Mouse (Mus musculus): ENCODE results near the gene 4921539E11Rik. TPM values are rescaled to one million over a fixed set of nuclear protein-coding genes. Genes with fewer than 3 reads are reported as not detected.

4921539E11Rik gene
- not detected for total RNA-seq (2021)

DNA sequence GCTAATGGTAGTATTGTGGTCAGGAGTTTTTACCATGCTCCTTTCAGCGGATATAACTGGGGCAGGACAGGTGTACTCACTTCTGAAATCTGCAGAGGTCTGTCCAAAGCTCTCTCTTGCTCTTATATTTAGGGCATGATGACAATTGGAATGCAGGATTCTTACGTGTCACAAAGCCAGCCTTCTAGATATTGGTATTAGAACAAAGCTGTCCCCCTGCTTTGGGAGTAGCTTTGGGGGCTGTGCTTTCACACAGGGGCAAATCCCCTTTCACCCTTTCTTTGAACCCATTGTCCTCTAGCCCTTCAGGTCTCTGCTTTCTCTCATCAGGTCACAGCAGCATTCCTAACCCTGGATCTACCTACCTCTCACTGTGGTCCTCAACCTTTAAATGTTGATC lies at the start of gene 4921539E11Rik:
TSS of gene 4921539E11Rik (minus strand) at position 101 of the 400 bp plus-strand sequence.
- no peak for DNase-seq (ENCODE audit: low spot score in 2 of 2)
- intact Hi-C loops (cut with DNase I): no loop called here

DNA sequence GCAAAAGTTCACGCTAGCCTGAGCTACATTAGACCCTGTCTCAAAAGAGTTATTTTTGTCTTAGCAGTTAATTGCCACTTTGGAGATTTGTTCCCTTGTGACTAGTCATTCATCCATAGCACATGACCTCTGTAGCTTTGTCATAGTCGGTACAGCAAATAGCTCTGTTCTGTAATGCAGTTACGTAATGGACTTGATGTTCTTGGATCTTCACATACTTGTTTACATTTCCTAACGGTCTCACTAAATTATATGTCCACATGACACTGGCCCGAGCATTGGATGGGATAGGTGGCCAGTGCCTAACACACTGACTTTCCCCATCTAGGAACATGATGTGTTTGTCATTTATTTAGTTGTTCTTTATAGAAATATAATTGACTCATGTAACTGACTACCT lies 44.5 kb upstream of the 4921539E11Rik start:
- no peak for DNase-seq (ENCODE audit: low spot score in 2 of 2)
- intact Hi-C loops (cut with DNase I): no loop called here

DNA sequence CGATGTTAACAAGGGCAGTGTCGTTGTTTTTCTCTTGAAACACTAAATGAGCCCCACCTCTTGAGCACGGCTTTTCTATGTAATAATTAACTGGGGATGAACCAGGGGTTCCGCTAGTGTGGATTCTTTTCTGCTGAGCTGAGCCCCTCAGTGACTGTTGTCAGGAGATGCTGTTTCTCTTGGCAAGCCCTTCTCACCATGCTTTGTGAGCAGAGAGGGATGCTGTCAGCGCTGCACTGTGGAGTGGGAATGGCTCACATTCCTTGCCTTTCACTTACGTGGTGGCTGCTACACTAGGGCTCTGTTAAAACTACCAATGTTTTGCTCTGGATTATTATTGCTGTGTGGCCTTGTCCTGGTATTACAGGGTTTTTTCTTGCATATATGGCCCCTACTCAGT lies 38.7 kb upstream of the 4921539E11Rik start:
- intact Hi-C loops (cut with DNase I): no loop called here
- no peak for DNase-seq (ENCODE audit: low spot score in 2 of 2)

DNA sequence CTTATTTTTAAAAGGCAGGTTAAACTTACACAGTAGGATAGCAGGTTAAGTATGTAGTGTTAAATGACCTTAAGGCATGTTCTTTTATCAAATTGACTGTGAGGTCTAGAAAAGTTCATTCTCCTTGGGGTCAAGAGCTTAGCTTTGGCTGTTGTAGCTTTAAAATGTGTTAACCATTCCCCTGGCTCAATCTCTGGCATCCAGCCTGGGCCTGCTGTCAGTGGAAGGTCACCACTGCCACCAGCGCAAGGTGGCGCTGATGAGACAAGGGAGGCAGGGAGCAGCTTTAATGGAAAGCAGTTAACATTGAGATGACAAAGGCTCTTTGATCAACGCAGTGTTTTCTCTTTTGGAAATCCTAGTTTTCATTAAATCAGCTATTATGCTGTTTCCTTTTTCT lies 36.3 kb upstream of the 4921539E11Rik start:
- DNase-seq (ENCODE audit: low spot score in 2 of 2): no peak
- intact Hi-C loops (cut with DNase I): no loop called here

DNA sequence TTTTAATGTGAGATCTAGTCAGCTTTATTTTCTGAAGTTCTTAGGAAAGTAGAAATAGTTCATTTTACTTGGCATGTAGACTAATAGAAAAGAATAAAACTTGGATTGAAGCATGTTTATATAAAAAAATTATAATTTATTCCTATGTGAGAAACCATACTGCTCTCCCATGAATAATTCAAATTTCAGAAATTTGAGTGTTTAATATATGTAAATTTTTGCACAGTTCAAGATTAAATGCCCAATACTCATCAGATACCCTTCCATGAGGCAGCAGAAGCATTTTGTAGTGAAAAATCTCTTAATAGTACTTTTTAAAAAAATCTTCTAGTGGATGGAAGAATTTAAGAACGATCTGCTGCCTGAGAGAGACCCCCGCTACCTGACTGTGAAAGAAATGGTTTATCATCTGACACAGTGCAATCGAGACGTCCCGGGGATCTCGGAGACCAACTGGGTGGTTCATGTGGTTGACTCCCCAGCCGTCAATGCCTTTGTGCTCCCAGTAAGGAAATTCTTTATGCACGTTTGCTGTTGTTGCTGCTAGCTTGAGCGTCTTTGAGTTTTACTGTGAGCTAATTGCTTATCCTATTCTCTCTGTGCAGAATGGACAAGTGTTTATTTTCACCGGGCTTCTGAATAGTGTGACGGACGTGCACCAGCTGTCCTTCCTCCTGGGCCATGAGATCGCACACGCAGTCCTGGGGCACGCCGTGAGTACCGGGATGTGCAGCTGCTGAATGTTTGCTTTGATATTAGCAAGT lies 34.2 kb upstream of the 4921539E11Rik start:
- no peak for DNase-seq (ENCODE audit: low spot score in 2 of 2)
- intact Hi-C loops (cut with DNase I): no loop called here

DNA sequence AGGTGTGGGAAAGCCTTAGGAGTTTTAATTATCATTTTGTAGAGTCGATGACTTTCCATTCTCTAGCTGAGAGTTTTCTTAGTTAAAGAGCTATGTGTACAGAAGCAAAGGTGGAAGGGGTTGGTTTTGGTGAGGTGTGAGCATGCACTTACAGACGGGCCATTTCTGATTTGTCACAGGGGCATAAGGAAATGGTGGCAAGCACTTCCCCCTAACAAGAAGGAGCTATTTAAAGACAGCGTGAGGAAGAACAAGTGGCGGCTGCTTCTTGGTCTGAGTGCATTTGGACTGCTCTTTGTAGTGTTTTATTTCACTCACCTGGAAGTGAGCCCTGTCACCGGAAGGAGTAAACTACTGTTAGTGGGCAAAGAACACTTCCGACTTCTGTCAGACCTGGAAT lies 30.8 kb upstream of the 4921539E11Rik start:
- intact Hi-C loops (cut with DNase I): no loop called here

DNA sequence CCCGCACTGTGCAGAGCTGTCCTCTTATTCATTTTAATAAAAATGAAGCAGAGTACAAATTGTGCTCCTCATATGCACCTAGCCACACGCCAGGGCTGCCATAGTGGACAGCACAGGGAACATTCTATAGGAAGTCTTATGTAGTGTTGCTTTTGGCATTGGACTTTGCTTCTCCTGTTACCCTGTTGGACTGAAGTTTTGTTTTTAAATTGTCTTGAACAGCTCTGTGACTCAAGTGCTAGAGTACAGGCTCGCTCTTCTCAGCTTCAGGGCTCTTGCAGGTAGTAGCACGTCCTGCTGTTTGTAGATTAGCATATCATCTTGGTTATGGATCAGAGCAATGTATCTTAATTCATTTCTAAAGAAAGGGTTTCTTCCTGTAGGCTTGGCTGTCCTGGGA lies 25.2 kb upstream of the 4921539E11Rik start:
- intact Hi-C loops (cut with DNase I): loop anchor here (2.0 kb wide), 1 partner anchor 101 kb away; the partner anchor contains the start of gene Slc35d1
- DNase-seq (ENCODE audit: low spot score in 2 of 2): no peak

More for the DNA sequence above, 30.8 kb upstream of the 4921539E11Rik start:
- no peak for DNase-seq (ENCODE audit: low spot score in 2 of 2)

DNA sequence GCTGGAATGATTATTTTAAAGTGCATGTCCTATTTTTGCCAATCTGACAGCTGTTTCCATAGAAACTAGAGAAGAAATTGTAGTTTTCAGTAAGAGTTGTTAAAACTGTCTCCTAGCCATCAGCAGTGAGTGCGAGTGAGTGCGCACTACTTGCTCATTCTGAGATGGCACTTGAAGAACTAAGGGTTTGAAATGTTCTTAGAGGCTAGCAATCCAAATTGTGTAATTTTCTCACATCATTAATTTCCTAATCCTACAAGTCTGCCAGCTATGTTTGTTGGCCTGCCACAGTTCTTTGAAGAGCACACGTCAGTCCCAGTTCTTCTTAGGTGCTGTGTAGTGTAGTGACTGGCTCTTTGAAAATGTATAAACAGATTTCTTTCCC lies 23.9 kb upstream of the 4921539E11Rik start:
- intact Hi-C loops (cut with DNase I): loop anchor here (2.0 to 5.0 kb wide), 2 partner anchors 100 to 137 kb away; partner anchors contain the start of gene Slc35d1
- DNase-seq (ENCODE audit: low spot score in 2 of 2): peak; percentile 11 to 33

DNA sequence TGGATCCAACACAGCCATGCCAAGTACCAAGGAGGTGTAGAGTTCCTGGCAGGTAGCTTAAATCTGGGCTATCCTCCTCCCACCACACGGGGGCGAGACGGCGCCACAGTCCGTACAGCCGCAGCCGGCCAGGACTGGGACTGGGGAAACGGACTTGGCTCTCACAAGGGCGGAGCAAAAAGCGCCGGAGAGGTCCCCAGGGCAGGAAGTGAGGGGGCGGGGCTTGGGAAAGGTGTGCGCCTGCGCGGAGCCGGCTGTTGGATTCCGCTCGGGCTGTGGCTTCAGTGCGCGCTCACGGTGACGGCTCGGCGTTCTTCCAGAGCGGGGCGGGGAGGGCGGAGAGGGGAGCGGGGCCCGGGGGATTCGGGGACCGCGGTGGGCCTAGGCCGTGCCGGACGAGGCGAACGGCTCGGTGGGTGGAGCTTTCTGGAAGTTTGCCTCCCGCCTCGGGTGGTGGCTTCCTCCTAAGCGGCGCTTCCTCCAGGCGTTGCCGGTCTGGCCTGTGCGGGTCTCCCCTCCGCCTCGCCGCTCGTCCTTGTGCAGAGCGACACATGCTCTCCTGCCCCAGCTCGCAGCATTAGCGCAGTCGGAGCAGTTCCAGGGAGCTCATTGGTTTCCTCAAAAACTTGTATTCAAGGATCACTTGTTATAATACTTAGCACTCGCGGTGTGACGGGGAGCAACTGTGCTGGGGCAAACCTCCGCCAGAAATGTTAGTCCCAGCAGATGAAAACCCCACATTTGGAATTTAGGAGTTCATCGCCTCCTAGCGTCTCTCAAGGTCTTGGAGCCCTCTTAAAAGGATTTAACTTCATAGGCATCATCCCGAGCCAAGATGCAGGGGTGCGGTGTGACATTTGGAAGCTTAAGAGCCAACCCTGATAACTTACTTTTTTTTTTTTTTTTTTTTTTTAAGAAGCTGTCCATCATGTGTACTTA lies 23.2 kb upstream of the 4921539E11Rik start, which contains the start of gene Oma1:
TSS of gene Oma1 (plus strand) at position 226 of the 939 bp plus-strand sequence.
- DNase-seq (ENCODE audit: low spot score in 2 of 2): peak; percentile 96 to 98
- intact Hi-C loops (cut with DNase I): loop anchor here (2.0 to 5.0 kb wide), 3 partner anchors 33 to 137 kb away; partner anchors contain the start of gene Slc35d1

DNA sequence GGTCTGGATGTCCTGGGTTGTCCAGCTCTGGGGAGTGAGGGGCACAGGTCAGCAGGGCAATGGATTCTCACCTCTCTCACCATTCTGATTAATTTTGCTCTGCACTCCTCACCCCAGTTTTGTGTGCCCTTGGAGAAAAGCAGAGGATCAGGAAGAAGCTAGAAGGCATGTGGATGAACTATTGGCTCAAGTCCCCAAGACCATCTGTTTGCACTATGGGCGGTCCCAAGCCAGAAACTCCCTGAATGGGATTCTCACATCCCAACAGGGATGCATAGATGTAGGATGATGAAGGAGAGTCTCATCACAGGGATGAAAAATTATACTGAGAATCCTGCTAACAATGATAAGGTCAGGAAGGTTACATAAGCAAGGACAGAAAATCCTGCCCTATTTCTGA lies 13.2 kb upstream of the 4921539E11Rik start:
- no peak for DNase-seq (ENCODE audit: low spot score in 2 of 2)
- intact Hi-C loops (cut with DNase I): no loop called here

DNA sequence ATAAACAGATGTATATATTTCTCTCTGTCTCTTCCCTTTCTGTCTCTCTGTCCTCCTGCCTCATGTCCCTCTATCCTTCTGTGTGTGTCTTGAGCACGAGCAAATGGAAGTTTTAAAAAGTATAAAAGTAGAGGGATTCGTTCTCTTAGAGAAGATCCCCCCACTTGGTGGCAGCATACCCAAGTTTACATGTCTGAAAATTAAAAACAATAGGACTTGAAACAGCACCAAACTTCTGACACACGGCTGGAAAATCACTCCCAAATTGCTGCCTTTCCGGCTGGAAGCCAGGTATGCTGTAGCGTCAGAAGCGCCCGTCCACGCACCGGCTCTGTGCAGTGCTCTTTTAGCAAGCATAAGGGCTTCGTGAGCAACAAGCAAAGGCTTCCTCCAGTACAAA lies 8.7 kb upstream of the 4921539E11Rik start:
- peak; percentile 22 to 54 for DNase-seq (ENCODE audit: low spot score in 2 of 2)
- intact Hi-C loops (cut with DNase I): no loop called here

DNA sequence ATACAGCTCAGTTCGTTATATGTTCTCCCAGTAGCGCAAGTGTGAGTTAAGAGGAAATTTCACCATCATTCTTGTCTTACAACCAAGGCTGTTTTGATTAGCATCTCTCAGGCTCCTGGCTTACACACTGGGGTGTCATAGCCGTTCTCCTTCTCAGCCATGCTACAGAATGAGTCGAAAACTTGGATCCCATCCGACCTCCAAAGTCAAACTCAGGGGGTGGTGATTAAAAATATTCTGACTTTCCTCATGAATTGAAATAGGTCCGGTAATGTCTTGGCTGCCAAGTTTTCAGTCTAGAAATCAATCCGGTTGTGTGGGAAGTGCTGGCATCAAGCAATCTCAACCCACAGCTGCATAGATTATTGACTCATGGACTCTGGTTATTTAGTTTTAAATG lies 2.3 kb downstream of the 4921539E11Rik start:
- intact Hi-C loops (cut with DNase I): no loop called here
- DNase-seq (ENCODE audit: low spot score in 2 of 2): peak in 1 of 2 experiments; percentile 61

DNA sequence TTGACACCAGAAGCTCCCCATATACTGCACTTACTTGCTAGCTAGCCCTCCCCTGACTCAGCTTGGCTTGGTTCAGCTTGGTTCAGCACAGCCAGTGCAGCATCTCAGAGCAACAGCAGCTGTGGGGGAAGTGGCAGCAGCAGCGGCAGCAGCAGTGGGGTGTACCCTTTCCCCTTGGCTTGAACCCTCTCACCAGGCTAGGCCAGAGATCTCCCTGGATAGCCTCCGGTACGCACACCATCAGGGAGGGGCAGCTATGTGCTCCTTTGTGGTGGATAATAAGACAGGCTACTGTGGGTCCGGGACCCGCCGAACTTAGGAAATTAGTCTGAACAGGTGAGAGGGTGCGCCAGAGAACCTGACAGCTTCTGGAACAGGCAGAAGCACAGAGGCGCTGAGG lies 17.6 kb downstream of the 4921539E11Rik start:
- intact Hi-C loops (cut with DNase I): no loop called here
- DNase-seq (ENCODE audit: low spot score in 2 of 2): no peak

DNA sequence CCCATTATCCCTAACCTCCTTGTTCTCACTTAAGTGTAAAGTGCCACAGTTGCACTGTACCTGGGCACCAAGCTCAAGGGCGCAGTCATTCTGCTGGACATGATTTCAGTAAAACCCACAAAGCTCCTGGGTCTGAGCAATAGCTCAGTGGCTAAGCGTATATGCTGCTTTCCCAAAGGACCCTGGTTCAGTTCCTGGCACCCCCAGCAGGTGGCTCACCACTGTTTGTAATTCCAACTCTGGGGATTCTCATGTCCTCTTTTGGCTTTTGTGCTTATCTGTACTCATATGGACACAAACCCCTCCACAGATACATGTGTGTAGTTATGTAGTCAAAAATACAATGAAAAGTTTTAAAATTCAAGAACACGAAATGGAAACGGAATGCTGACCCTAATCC lies 21.3 kb downstream of the 4921539E11Rik start:
- DNase-seq (ENCODE audit: low spot score in 2 of 2): no peak
- intact Hi-C loops (cut with DNase I): no loop called here

DNA sequence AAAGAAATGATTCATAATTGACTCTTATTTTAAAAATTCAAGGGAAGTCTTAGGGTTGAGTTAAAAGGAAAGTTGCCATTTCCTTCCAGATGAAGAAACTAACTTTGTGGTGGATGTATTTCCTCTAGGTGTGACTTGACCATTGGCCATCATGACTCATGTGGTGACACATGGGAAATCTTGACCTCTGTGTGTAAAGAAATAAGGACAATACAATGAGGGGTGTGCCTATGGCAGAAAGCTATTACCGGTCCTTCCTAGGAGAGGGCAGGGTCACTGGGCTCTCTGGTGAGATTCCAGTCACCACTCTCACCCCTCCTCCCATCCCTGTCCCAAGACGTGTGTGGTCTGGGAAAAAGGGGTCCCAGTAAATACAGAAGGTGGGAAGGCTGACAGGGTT lies 25.5 kb downstream of the 4921539E11Rik start:
- no peak for DNase-seq (ENCODE audit: low spot score in 2 of 2)
- intact Hi-C loops (cut with DNase I): no loop called here

DNA sequence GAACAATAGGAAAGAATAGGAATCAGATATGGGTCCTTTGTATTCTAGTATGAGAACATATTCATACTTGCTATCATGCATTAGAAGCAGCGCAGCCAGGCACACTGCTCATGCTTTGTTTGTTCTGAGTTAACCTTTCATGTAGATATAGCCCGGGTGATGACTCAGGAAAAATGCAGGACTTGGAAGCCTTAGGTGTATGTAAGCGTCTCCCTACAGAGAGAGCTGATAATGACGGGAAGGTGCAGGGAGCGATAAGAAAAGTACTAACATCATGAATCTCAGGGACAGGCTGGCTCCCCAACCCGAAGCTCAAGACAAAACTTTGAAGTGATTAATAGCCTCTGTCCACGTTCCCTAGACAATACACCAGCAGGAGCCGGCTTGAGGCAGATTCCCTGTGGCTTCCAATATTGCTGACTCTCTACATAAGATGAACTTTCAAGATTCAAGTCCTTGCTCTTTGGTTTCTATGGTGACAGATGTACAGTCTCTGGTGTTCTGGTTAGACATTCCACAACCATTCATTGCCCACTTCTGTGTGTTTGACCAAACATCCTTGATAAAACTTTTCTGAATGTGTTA lies 26.8 kb downstream of the 4921539E11Rik start:
- intact Hi-C loops (cut with DNase I): no loop called here
- no peak for DNase-seq (ENCODE audit: low spot score in 2 of 2)

DNA sequence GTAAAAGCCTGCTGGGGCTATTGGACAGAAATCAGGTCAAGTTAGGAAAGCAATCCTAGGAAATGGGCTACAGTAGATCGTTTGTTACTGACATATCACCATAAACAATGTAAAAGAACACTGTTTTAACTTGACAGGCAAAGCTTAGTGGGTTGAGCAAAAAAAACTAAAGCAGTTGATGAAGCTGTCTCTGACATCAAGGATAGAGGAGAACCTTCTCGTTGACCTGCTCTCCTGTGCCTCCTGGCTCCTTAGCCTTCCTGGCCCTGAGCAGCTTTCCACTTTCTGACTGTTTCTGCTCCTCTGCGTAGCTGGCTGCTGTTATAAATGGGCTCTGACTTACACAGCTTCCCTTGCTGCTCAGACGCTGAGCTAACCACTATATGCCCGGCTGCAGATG lies 27.3 kb downstream of the 4921539E11Rik start:
- intact Hi-C loops (cut with DNase I): no loop called here
- no peak for DNase-seq (ENCODE audit: low spot score in 2 of 2)

DNA sequence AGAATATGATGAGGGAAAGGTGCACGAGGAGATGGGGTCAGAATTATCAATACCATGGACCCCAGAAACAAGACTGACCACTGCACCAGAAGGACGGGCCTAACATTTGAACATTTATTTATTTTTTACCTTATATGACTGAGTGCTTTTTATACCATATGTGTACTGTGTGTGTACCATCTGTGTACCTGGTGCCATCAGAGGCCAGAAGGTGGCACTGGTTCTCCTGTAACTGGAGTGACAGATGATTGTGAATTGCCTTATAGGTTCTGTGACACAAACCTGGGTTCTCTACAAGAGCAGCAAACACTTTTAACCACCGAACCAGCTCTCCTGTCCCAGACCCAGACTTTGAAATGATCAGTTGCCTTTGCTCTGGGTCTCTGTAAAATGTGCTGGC lies 31.8 kb downstream of the 4921539E11Rik start:
- no peak for DNase-seq (ENCODE audit: low spot score in 2 of 2)
- intact Hi-C loops (cut with DNase I): no loop called here

DNA sequence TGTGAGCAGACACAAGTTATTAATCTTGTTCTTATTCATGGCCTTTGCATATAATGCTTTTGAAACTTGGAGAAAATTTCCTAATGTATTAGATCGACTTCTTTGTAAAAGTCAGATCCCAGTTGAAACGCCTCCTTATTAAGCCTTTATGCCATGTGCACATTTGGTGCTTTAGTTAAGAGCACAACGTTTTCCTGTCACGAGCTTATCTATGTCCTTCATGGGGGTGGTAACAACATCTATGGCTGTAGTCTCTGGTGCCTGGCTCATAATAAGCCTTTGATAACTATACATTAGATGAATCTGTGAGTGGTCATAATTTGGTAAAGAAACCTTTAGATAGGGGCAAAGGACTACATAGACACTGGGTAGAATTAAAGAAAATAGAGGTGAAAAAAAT lies 36.8 kb downstream of the 4921539E11Rik start:
- DNase-seq (ENCODE audit: low spot score in 2 of 2): no peak

DNA sequence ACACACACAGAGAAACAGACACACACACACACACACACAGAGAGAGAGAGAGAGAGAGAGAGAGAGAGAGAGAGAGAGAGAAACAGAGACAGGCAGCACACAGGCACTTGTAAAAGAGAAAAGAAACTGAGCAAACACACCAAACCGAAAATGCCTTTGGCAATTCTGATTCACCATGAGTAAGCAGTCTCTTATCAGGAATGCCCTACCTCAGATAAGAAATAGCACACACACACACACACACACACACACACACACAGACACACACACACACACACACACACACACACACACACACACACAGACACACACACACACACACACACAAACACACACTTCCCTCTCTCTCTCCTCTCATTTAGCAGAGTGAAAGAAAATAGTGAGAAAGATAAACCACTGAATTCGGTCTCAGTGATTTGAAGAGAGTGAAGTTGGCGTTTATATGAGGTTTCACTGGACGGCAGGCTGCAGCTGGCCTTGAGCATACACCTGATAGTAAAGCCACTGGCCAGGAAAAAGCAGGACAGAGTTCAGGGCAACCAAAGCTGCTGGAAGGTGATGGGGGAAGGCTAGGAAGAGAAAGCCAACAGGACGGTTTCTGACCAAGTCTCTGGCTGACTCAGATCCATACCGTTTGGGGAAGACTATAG lies 41.1 kb downstream of the 4921539E11Rik start:
- DNase-seq (ENCODE audit: low spot score in 2 of 2): no peak
- intact Hi-C loops (cut with DNase I): no loop called here

More for the DNA sequence above, 36.8 kb downstream of the 4921539E11Rik start:
- intact Hi-C loops (cut with DNase I): no loop called here
